Mouse (Mus musculus) kidney, postnatal 0 days (tissue): ENCODE results near the gene Adgrb3. TPM values are rescaled to one million over a fixed set of nuclear protein-coding genes. Genes with fewer than 3 reads are reported as not detected.

Source experiments
- ATAC-seq: fragments of 200-750 bp; cut with Nextera tagmentation; replicated peaks from 2 replicates; pipeline ENCODE4 v1.8.0; 2017; ENCODE audit warnings: low read depth, moderate number of reproducible peaks, moderate TSS enrichment, moderate library complexity; ENCODE audit not compliant: low FRiP score
- DNase-seq: peaks from one replicate; pipeline ENCODE4 v3.0.0-alpha.2; 2016; ENCODE audit warnings: low spot score
- H3K27ac ChIP-seq: fragments of 300-500 bp; sonication (generic); 2 replicates; pipeline ENCODE4 v1.5.1; 2014; ENCODE audit warnings: mild to moderate bottlenecking
- H3K27me3 ChIP-seq: fragments of 300-500 bp; sonication (generic); 2 replicates; pipeline ENCODE4 v1.6.1; 2014; ENCODE audit warnings: low read length, mixed read lengths; ENCODE audit not compliant: insufficient read depth
- H3K36me3 ChIP-seq: fragments of 300-500 bp; sonication (generic); 2 replicates; pipeline ENCODE4 v1.6.1; 2014; ENCODE audit warnings: low read length, mixed read lengths; ENCODE audit not compliant: insufficient read depth
- H3K4me1 ChIP-seq: fragments of 300-500 bp; sonication (generic); replicated peaks from 2 replicates; pipeline ENCODE4 v1.6.1; 2014; ENCODE audit warnings: antibody characterized with exemption, low read length, mixed read lengths; ENCODE audit not compliant: insufficient read depth
- H3K4me2 ChIP-seq: fragments of 300-500 bp; sonication (generic); 2 replicates; pipeline ENCODE4 v1.6.1; 2014; ENCODE audit warnings: mild to moderate bottlenecking, low read length, moderate library complexity, mixed read lengths
- H3K4me3 ChIP-seq: fragments of 300-500 bp; sonication (generic); replicated peaks from 2 replicates; pipeline ENCODE4 v1.5.1; 2014; ENCODE audit warnings: low read depth, low read length
- H3K9ac ChIP-seq: fragments of 300-500 bp; sonication (generic); 2 replicates; pipeline ENCODE4 v1.6.1; 2014; ENCODE audit warnings: low read depth, low read length
- H3K9me3 ChIP-seq: fragments of 300-500 bp; sonication (generic); replicated peaks from 2 replicates; pipeline ENCODE4 v1.6.1; 2016; ENCODE audit warnings: low read length, inconsistent platforms, mixed read lengths
- CTCF ChIP-seq: IDR thresholded peaks from 2 replicates; pipeline ENCODE4 v1.5.1; 2016; ENCODE audit warnings: antibody characterized with exemption, low read depth, mild to moderate bottlenecking, moderate library complexity
- WGBS: fragments of 180-500 bp; shearing (Covaris S2); extraction: QIAGEN DNeasy Blood & Tissue Kit; methylation state at CpG from one replicate; pipeline ENCODE4 v1.1.7; 2014; 5-methylcytosine and 5-hydroxymethylcytosine counted together
- polyA plus RNA-seq: library from polyadenylated mRNA; unstranded; fragments of >200 nt; fragmentation: Nextera tagmentation; extraction: Ambion mirVana; gene quantifications from 2 replicates; pipeline ENCODE4 v1.2.1, GENCODE M21; 2015

Gene Adgrb3
- polyA plus RNA-seq, 1 experiment from 2014 or later: 0.26 TPM

- no peaks in the 10 kb centered on the region for H3K9me3 ChIP-seq
- H3K4me3 ChIP-seq: no peak overlapping the region
- no peak overlapping the region for H3K4me2 ChIP-seq
- H3K36me3 ChIP-seq: no peaks in the 10 kb centered on the region
- ATAC-seq (no peak), DNase-seq (no peak)
- no peaks in the 10 kb centered on the region for H3K4me1 ChIP-seq
- no peak overlapping the region for H3K27ac ChIP-seq
- no peak overlapping the region for H3K9ac ChIP-seq
- 85% methylated on average over 8 of the region's 8 CpGs for WGBS
- no peaks in the 10 kb centered on the region for H3K27me3 ChIP-seq
- no peak for TF ChIP-seq CTCF
Observed at GRCm38 (mm10) chr1:25281471-25281870, 548.0 kb downstream of the Adgrb3 start.

- no peak overlapping the region for H3K27ac ChIP-seq
- no peak for TF ChIP-seq CTCF
- no peaks in the 10 kb centered on the region for H3K27me3 ChIP-seq
- ATAC-seq: no peak
- no peaks in the 10 kb centered on the region for H3K36me3 ChIP-seq
- no peak overlapping the region for H3K4me2 ChIP-seq
- H3K9me3 ChIP-seq: no peaks in the 10 kb centered on the region
- H3K4me1 ChIP-seq: no peaks in the 10 kb centered on the region
- no peak overlapping the region for H3K4me3 ChIP-seq
- no peak for DNase-seq
- H3K9ac ChIP-seq: no peak overlapping the region
Observed at GRCm38 (mm10) chr1:25250562-25250961, 578.9 kb downstream of the Adgrb3 start.

- TF ChIP-seq CTCF: no peak
- no peak overlapping the region for H3K4me2 ChIP-seq
- DNase-seq: no peak
Observed at GRCm38 (mm10) chr1:25242436-25242835, 587.1 kb downstream of the Adgrb3 start.

GRCm38 (mm10) chr1:25229245-25229750 is 600.2 kb downstream of the Adgrb3 start:
- Histone ChIP-seq H3K27ac (no peak overlapping the region), H3K9me3 (no peaks in the 10 kb centered on the region), H3K4me1 (no peaks in the 10 kb centered on the region), H3K9ac (no peak overlapping the region), H3K4me2 (no peak overlapping the region), H3K4me3 (no peak overlapping the region), H3K27me3 (no peaks in the 10 kb centered on the region), H3K36me3 (no peaks in the 10 kb centered on the region)
- TF ChIP-seq CTCF: no peak
- no peak for ATAC-seq
- WGBS: 23% methylated on average over 7 of the region's 7 CpGs
- DNase-seq: no peak

More at GRCm38 (mm10) chr1:25242436-25242835, 587.1 kb downstream of the Adgrb3 start:
- Histone ChIP-seq H3K36me3 (no peaks in the 10 kb centered on the region), H3K27me3 (no peaks in the 10 kb centered on the region), H3K4me1 (no peaks in the 10 kb centered on the region), H3K27ac (no peak overlapping the region), H3K9ac (no peak overlapping the region), H3K4me3 (no peak overlapping the region), H3K9me3 (no peaks in the 10 kb centered on the region)
- WGBS: 72% methylated on average over 6 of the region's 6 CpGs
- no peak for ATAC-seq

- peak; percentile 90 for DNase-seq
- no peaks in the 10 kb centered on the region for H3K9me3 ChIP-seq
- no peak overlapping the region for H3K9ac ChIP-seq
- ATAC-seq: peak; percentile 91
- H3K27me3 ChIP-seq: no peaks in the 10 kb centered on the region
- H3K4me1 ChIP-seq: no peaks in the 10 kb centered on the region
- 5% methylated on average over 37 of the region's 37 CpGs for WGBS
- H3K4me3 ChIP-seq: no peak overlapping the region
- TF ChIP-seq CTCF: no peak
- no peaks in the 10 kb centered on the region for H3K36me3 ChIP-seq
- peak overlapping the region; percentile 27; the same call in 1 of the 2 replicates for H3K4me2 ChIP-seq
- no peak overlapping the region for H3K27ac ChIP-seq
Observed at GRCm38 (mm10) chr1:25228381-25229244, 600.9 kb downstream of the Adgrb3 start.

GRCm38 (mm10) chr1:25227880-25228279 is 601.6 kb downstream of the Adgrb3 start:
- Histone ChIP-seq H3K9me3 (no peaks in the 10 kb centered on the region), H3K36me3 (no peaks in the 10 kb centered on the region), H3K4me1 (no peaks in the 10 kb centered on the region), H3K27ac (no peak overlapping the region), H3K4me3 (no peak overlapping the region), H3K4me2 (no peak overlapping the region), H3K27me3 (no peaks in the 10 kb centered on the region), H3K9ac (no peak overlapping the region)
- 49% methylated on average over 3 of the region's 3 CpGs for WGBS
- ATAC-seq: no peak
- TF ChIP-seq CTCF: no peak
- DNase-seq: no peak
